Mouse (Mus musculus) lung, postnatal 10 days (tissue): ENCODE measurements around the gene Rybp.

Experiments
- DNase-seq: peaks from one replicate; pipeline ENCODE4 v3.0.0; 2021

The Rybp gene

DNA sequence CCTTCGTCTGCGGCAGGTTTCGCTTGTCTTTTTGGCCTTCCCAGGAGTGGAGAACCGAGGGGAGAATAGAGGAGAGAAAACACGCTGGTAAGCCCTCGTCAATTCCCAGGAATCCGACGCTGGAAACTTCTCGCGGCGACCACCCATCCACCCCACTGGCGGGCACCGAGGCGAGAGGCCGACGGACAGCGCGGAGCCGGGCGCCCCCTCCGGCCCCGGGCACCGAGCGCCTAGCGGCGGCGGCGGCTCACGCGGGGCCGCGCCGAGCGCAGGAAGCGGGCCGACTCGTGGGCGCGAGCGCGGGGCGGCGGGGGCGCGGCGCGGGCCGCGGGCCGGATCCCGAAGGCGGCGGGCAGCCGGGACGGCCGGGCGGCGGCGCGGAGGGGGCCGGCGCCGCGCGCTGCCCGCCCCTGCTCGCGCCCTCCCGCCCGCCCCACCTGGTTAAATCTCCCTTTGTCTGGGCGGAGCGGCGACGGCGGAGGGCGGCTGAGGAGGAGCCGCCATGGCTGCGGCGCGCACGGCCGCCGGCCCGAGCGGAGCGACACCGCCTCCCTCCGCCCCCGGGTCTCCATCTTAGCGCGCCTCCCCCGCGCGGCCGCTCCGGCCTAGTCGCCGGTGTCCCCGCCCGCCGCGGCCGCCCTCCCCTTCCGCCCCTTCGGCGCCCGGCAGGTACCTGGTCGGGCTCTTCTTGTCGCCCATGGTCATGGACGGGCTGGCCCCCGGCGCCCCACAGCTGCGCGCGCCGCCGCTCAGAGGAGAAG lies 532 bp downstream of the Rybp start:
- DNase-seq, result peak; percentile 80

DNA sequence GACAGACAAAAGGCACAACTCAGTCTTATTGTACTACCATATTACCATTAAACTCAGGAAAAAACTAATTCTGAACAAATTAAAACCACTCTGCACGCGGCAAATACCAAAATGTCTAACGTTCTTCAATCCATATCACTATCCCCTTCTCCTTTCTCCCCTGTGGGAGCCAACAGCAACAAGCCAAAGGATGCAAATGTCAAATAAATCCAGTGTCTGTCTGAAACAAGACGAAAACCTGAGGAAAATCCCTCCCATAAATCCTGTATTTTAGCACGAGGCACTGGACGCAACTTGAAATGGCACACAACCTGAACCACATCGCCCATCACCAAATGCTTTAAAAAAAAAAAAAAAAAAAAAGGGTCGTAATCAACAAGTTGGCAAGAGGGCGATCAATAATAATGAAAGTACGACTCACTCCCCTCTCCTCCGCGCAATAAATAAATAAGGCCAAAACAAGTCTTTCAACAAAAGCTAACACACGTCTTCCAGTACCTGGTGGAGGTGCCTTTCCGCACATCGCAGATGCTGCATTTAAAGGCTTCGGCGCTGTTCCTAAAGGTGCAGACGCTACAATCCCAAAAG lies 1.2 kb downstream of the Rybp start:
- no peak for DNase-seq

DNA sequence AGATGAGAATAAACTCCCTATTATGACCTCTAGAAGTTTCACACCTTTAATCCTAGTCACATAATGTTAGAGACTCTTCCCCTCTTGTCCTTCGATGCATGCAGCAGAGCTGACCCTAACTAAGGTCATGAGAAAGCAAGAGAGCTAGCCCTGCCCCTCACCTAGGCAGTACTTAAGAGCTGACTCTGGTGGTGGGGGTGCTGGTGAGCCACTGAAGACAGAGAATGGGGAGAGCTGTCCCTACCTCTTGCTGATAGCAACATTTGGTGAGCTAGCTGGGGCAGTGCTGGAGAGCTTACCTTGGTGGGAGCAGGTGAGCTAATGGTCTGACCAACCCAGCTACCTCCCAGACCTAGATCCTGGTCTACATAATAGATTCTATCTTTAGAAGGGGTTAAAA lies 8.4 kb downstream of the Rybp start:
- DNase-seq, result no peak

DNA sequence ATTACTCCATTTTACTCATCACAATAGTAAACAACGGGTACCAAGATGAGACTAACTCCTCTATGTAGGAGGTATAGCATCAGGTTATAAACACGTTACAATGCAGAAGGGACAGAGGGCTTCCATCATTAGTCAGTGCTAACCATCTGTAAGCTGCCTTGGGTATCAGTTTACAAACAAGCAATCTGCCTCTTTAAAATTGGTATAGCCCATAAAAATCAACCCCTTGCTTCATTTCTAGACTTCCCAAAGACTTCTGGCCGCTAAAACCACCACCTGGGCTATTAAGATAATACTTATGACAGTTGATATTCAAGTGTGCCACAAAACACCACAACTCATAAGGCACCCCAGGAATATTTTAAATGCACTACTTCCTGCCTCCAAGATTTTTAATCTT lies 10.9 kb downstream of the Rybp start:
- no peak for DNase-seq

DNA sequence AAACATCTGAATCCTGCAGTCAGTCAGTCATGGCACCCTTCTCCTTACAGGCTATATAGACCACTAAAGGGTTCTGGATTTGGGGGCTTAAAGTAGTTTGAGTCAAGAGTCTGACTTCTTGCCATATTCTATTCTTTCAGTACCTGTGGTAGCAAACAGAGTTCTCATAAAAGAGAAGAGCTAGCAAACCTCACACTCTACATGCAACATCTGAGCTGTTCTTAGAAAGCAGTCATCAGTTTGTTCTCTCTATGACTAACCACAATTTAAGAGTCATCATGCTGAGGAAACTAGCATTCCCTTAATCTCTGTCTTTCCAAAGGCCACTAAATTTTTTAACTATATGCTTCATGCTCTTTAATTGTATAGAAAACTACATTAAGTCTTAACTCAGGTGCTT lies 11.6 kb downstream of the Rybp start:
- DNase-seq, result no peak

DNA sequence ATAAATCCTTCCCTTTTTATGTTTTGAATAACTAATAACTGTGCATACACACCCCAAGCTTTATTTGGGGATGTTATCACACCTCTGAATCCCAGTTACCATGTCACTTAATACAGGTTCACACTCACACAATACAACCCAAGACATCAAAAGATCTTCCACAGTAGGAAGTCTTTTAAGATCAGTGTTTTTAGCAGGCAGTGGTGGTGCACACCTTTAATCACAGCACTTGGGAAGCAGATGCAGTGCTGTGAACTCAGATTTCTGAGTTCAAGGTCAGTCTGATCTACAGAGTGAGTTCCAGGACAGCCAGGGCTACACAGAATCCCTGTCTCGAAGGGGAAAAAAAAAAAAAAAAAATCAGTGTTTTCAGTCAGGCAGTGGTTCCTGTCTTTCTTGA lies 13.7 kb downstream of the Rybp start:
- DNase-seq, result no peak

DNA sequence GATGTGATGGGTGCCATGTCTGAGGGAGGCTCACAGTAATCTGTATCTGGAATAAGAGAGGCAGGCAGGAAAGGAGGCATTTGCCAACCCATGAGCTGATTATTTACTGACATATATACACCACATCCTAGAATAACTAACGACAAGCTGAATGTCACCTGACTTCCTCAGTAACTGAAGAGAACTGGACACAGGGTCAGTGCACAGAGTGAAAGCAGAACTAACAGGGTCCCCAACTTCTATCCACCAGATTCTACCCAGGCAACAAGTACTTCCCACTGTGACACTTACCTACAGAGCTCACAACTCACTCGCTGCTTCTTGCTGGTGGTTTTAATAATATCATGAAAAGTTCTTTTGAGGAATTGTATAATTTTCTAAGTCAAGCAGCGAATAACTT lies 15.3 kb downstream of the Rybp start:
- DNase-seq, result no peak

DNA sequence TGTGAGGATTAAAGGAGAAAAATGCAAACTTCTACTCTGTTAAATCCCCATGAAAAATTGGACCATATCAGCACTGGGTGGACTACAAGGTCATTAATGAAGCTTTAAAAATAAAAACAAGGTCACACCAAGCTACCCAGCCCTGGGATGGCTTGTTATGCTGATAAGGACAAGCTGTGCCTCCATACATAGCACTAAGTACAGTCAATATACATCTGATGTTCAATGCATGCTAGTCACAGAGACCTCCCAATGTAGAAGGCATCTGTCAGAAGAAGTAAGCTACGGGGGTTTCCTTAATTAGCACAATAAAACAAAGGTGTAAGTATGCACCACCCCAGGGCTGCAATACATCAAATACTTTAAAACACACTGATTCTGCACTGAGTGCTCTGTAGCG lies 16.5 kb downstream of the Rybp start:
- no peak for DNase-seq

DNA sequence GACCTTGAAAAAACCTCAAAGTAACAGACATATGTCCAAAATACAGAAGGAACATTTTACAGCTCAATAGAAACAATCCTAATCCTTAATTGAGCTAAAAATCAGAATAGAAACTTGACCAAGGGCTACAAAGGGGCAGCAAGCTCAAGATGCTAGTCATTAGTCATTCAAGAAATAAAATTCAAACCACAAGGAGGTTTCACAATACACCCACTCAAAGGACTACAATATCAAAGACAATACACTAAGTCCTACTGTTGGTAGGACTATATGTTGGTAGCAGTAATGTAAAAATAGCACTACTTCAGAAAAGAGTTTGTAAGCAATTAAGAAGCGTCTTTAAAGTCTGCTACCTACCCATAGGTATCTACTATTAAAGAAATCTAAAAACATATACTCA lies 27.7 kb downstream of the Rybp start:
- DNase-seq, result no peak

DNA sequence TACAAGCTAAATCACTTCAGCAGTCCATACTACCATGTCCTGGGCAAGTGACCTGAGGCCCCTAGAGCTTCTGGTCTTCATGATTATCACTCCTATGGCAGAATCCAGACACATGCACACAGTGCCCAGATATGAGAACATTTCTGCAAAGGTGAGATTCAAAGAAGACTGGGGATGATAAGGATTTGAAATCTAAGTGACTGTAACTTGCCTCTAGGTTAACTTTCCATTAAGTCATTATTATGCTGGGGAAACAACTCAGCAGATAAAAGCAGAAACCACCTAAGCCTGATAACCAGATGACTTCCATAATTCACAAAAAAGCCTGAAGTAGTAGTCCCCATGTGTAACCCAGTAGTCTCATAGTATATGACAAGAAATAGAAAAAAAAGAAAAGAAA lies 29.0 kb downstream of the Rybp start:
- DNase-seq, result no peak

DNA sequence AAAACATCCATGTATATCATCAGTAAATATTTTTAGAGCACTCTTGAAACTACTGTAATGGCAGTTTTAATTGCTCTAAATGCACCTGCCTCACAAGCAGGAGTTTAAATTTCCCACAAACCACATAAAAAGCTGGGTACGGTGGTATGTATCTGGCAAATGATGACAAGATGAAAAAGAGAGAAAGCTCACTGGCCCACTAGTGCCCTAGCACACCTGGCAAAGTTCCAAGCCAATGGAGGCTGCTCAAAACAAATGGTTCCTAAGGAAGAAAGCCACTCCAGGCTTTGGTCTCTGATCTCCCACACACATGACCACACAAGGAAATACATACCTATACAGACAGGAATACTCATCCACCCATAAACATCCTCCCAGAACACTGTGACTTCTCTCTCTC lies 31.9 kb downstream of the Rybp start:
- peak; percentile 13 for DNase-seq

DNA sequence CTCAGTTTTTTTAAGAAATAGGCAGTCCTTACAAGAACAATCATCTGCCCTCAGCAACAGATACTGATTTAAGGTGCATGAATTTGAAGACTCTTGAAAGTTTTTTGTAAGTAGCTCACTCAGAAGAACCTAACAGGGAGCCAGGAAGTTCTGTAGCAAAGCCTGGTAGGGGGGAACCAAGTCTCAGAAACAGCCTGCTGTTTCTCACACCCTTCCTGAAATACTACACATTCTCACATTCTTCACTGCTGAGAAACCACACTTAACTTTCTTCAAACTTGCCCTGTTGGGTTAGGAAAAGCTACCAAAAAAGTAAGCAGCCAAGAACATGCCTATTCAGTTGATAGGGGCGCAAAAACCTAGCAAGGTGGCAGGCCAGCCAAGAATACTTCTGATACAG lies 32.6 kb downstream of the Rybp start:
- DNase-seq, result no peak

DNA sequence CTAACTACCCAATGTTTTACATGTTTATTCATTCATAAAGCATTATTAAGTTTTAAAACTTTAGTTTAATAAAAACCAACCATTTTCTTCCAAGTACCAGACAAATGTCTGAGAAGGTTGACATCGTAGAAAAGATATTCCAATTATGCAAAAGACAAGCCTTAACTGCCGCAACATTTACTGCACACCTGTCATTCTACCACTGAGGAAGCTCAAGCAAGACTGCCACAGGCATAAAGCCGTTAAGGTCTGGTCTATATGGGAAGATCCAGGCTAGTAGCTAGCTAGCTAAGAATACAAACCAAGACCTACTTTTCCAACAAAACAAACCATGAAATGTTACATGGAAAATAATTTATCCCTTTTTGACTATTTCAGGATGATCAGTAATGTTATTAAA lies 42.8 kb downstream of the Rybp start:
- DNase-seq, result no peak

DNA sequence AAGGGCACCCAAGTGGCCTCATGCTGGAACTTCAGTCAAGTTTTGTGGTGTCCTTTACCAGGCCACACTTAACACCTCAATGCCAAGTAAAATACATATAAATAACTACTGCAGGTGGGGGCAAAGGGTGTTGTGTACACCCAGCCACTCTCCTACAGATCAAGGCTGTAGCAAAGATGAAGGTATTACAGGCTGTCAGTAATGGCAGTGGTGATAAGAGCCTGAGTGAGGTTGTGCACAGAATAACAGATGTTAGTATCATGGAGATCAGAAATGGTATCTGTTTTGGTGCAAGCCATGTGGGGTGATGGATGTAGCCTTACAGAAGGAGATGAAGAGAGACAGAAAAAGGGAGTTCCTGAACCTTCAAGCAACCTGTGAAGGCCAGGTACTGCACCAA lies 52.2 kb downstream of the Rybp start:
- DNase-seq, result no peak

DNA sequence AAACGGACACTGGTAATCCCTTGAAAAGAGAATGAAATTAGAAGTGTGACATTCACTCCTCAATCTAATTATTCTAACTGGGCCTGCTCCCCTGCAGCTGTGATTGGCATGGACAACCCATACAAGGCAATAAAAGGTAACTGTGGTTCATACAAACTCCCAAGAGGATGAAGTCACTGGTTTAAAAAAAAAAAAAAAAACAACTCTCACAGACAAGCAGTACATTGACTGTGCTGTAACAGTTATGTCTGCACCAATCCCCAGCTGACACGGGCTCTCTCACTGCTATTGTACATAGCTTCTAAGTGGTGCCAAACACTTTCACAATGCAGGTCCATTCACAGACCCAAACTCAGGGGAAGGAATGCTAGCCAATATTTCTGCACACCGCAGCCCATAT lies 53.8 kb downstream of the Rybp start:
- no peak for DNase-seq

DNA sequence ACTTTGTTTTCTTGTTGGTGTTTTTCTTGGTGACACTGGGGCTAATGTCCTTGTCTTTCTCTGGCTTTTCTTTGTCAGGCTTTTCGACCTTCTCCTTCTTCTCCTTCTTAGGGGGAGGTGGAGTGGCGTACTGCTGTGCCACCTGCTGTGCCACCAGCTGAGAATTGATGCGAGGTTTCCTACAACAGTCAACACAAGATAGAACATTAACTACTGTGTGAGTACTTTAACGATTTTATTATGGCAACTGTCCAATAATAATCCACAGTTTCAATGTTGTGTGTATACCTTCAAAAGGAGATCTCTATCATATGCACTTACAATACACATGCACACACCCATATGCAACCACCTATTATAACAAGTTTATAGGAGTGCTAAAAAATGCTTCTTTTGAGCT lies 54.2 kb downstream of the Rybp start:
- DNase-seq, result no peak

DNA sequence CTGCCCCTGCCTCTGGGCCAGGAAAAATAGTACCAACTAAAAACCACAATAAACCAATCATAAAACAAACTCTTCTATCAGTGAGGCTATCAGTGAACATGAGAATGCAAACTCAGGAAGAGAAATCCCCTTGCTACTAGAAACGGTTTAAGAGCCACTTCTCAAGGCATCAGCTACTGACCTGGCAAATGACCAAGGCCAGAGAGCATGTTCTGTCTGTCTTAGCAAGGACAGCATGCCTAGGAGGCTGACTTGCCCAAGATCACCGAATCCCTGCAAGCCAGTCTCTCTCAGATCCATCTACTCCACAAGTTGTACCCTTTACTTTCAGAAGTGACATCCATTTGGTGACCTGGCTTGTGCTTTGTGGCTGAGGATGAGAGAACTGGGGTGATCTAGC lies 61.1 kb downstream of the Rybp start:
- DNase-seq, result no peak

DNA sequence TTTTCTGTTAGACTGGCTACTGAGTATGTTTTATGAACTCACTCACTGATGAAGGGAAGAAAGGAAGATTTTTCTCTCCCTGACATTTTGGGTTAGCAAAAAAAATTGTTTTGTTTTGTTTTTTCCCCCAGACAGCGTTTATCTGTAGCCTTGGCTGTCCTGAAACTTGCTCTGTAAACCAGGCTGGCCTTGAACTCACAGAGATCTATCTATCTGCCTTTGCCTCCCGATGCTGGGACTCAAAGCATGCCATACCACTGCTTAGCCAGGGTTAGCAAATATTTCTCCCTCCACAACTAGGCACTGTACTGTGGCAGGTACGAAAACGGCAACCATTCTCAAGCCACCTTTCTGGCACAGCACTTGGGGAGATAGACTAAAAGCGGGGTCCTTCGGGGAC lies 63.4 kb downstream of the Rybp start:
- DNase-seq, result no peak

DNA sequence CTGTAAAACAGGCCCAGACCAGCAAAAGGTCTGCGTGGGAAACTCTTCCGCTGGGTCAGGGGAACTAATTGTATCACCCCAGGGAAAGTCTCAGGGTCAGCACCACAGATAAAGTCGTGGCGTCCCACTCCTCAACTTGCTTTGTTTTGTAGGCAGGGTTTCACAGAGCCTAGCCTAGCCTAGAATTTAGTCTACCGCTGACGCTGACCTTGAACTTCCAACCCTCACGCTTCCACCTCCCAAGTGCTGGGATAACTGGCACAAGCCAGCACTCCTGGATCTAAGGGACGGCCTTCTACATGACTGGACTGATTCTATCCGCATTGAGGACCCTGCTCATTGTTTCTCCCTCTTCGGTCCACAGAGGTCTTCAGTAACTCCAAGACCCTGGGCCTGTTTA lies 63.9 kb downstream of the Rybp start:
- no peak for DNase-seq

DNA sequence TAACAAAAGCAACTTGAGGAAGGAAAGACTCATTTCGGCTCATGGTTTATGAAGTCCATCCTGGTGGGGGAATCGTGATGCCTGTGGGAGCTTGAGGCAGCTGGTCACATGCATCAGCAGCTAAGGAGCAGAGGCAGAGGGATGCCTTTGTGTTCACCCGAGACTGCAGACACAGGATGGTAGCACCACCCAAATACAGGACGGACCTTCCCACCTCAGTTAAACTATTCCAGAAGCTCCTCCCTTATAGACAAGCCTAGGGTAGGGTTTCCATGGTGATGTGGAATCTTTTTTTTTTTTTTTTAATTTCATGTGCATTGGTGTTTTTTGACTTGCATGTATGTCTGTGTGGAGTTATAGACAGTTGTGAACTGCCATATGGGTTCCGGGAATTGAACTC lies 64.4 kb downstream of the Rybp start:
- no peak for DNase-seq

DNA sequence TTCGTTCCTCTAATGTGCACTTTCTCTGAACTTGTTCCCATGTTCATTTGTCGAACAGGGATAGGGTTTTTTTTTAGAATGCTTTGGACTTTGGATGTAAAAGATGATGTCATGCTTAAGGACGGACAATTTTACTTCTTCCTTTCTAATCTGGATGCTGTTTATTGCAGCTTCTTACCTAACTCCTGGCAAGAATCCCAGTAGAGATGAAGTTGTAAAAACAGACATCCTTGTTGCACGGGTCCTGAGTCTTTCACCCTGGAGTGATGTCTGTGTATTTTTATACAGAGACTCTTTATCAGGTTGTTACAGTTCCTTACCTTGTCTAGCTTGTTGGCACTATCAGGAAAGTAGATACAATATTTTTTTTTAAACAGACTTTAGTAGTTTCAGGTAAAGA lies 65.5 kb downstream of the Rybp start:
- no peak for DNase-seq

DNA sequence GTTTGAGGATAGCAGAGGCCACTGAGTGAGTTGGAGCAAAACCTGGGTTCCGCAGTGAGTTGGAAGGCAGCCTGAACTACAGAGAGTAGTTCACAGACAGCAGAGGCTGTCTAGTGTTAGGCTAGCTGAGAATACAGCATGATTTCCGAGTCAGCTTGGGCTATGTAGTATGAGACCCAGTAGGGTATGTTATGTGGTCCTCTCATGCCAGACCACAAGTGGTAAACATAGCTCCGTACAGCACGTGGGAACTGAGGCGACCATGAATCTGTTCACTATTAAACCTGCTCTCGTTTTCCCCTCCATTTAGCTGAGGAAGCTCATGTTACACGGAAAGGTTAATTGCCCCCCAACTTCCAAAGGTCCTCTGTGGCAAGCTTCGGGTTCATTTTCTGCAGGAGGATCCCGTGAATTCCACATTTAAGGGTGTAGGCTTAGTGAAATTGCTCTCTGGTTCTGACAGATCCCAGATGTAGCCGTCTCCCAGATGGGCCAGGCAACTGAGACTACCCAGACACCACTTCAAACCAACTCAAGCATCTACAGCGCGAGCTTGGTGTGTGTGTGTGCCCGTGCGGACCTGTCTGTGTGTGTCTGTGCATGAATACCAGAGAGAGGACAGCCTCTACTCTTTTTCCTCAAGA lies 66.2 kb downstream of the Rybp start:
- DNase-seq, result no peak

DNA sequence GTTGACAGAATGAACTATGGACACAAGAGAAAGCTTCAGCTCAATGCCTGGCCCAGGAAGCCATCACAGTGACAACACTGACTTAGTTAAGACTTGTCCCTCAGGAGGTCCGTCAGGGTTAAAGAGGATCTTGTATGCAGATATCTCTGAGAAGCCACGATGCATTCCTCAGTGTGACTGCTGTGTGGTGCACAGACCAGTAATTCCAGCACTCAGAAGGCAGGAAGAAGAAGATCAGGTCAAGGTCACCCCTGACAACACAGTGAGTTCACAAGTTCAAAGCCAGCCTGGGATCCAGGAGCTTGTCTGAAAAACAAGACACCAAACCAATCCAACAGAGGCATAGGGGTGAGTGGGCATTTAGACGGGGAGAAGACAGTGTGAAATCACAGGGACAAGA lies 67.3 kb downstream of the Rybp start:
- DNase-seq, result no peak

DNA sequence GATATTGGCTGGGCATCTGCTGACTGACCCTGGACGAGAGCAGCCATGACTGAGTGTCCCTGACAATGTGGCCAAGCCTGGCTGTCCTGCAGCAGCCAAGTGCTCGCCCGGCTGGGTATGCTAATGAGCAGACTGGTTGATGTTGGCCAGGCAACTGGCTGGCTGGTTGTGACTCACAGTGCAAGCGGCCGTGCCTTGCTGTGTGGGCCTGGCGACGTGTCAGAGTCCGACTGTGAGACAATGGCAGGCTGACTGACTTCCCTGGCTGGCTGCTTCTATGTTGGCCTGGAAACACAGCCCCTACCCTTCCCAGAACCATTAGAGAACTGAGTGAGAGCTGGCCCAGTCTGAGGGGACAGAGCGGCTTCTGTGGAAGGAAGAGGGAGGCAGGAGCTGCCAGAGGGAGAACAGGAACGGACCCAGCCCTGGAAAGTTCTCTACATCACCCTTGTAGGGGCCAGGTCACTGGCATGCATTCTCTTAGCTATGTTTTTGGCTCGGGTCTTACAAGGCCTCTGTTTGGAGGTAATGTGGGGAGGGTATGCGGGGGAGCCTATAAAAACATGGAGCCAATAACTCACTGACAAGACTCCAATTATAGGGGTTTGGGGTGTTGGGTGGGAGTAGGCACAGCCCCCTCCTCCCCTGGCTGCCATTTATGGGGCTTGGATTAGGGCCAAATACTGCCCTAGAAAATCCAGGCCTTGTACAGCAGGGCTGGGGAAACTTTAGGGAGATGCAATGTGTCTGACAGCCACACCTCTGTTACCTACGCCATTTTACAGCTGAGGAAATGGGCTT lies 68.5 kb downstream of the Rybp start:
- peak; percentile 89 for DNase-seq
